Mouse (Mus musculus) CD8-positive naive resting alpha-beta T cell, adult 2 months (primary cell): ENCODE measurements around the gene Asb10.
A peak's percentile ranks its signal among the peaks of the same experiment; 100 is the strongest.

ENCODE experiments used
- DNase-seq, 2 experiments: peaks; one replicate each; pipeline ENCODE4 v3.0.0; 2022; ENCODE audit warnings: low read depth in 2 of 2, low spot score in 2 of 2

Asb10 gene

GRCm38 (mm10) chr5:24536511-24536910 lies 4.3 kb downstream of the Asb10 start:
- DNase-seq: no peak

GRCm38 (mm10) chr5:24535731-24536130 lies 5.0 kb downstream of the Asb10 start:
- DNase-seq: no peak

- DNase-seq: no peak
Observed at GRCm38 (mm10) chr5:24534292-24534691, 6.5 kb downstream of the Asb10 start.

GRCm38 (mm10) chr5:24533391-24533790 lies 7.4 kb downstream of the Asb10 start:
- DNase-seq: no peak

- peak; percentile 88 to 89 for DNase-seq
Observed at GRCm38 (mm10) chr5:24530042-24530689, 10.6 kb downstream of the Asb10 start.

- no peak for DNase-seq
Observed at GRCm38 (mm10) chr5:24527780-24528179, 13.0 kb downstream of the Asb10 start.

- no peak for DNase-seq
Observed at GRCm38 (mm10) chr5:24526889-24527230, 13.9 kb downstream of the Asb10 start, which contains the start of gene Gbx1. Gene Gbx1, minus strand, starts transcription at chr5:24527202.

- DNase-seq: no peak
Observed at GRCm38 (mm10) chr5:24526190-24526888, 14.4 kb downstream of the Asb10 start.

- DNase-seq: no peak
Observed at GRCm38 (mm10) chr5:24525360-24526189, 15.2 kb downstream of the Asb10 start.

GRCm38 (mm10) chr5:24524522-24524921 lies 16.3 kb downstream of the Asb10 start:
- DNase-seq: no peak

- DNase-seq: no peak
Observed at GRCm38 (mm10) chr5:24523806-24524205, 17.0 kb downstream of the Asb10 start.

GRCm38 (mm10) chr5:24521366-24521765 lies 19.4 kb downstream of the Asb10 start:
- DNase-seq: no peak

- no peak for DNase-seq
Observed at GRCm38 (mm10) chr5:24512271-24512670, 28.5 kb downstream of the Asb10 start.

GRCm38 (mm10) chr5:24510635-24511034 lies 30.1 kb downstream of the Asb10 start:
- no peak for DNase-seq

GRCm38 (mm10) chr5:24508406-24508805 lies 32.4 kb downstream of the Asb10 start:
- no peak for DNase-seq

GRCm38 (mm10) chr5:24505513-24505912 lies 35.3 kb downstream of the Asb10 start:
- no peak for DNase-seq

- no peak for DNase-seq
Observed at GRCm38 (mm10) chr5:24502786-24503185, 38.0 kb downstream of the Asb10 start.

GRCm38 (mm10) chr5:24500851-24501250 lies 39.9 kb downstream of the Asb10 start:
- DNase-seq: no peak

- DNase-seq: no peak
Observed at GRCm38 (mm10) chr5:24499113-24499512, 41.7 kb downstream of the Asb10 start.

GRCm38 (mm10) chr5:24497526-24497925 lies 43.3 kb downstream of the Asb10 start:
- no peak for DNase-seq

GRCm38 (mm10) chr5:24496756-24497155 lies 44.0 kb downstream of the Asb10 start:
- DNase-seq: no peak

- DNase-seq: no peak
Observed at GRCm38 (mm10) chr5:24495019-24495418, 45.8 kb downstream of the Asb10 start.
